Mouse (Mus musculus): ENCODE results near the gene Cldn17.

Cldn17 gene

DNA sequence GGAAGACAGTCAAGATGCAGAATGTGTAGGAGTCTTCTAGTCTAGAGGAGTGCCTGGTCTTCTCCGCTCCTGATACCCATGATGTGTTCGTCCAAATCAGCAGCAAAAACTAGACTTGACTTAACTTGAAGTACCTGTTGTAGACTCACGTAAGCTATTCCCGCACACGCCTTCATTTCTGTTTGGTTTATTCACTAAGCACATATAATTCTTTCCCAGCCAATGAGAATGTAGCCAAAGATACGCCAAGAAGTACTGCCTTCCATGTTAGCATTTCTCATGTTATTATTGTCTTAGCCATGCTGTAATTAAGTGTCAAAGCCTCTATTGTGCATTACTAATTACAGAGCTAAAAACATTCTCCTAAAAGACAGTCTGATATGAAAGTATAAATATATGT lies at the start of gene Cldn17:
Cldn17 (minus strand) TSS at position 101 of the 400 bp plus-strand sequence.
- no peak for DNase-seq

DNA sequence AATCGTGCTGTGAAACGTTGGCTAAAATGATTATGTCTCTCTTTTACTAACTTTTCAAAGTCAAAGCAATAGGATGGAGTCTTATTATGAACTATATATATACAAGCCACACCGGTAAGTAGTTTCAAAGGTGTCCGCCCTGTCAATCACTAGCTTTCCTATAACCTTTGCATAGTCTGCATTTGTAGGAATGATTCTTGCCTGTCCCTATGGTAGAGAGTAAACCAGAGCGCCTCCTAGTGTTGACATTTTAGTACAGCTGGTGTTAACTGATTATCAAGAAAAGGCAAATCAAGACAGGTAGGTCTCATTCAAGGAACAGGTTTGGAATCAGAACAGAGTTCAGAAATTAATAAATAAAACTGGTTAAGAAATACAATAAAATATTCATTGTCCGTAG lies 35.7 kb upstream of the Cldn17 start:
- DNase-seq: no peak

DNA sequence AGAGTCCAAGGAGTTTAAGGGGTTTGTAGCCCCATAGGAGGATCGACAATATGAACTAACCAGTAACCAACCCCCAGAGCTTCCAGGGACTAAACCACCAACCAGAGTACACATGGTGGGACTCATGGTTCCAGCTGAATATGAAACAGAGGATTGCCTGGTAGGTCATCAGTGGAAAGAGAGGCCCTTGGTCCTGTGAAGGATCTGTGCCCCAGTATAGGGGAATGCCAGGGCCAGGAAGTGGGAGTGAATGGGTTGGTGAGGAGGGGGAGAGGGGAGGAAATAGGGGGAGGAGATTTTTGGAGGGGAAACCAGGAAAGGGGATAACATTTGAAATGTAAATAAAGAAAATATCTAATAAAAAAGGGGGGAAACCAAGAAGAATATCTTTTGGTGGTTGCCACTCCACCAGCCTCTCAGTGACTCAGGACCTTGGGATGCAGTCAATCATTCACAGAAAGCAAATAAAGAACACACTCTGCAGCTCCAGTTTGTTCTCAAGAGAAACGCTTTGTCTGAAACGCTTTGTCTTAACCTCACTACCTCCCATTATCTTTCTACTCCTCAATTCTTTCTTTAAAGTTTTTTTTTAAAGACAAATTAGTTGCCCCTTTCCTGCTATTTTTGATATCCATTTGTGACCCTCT lies 33.2 kb upstream of the Cldn17 start:
- DNase-seq: no peak

DNA sequence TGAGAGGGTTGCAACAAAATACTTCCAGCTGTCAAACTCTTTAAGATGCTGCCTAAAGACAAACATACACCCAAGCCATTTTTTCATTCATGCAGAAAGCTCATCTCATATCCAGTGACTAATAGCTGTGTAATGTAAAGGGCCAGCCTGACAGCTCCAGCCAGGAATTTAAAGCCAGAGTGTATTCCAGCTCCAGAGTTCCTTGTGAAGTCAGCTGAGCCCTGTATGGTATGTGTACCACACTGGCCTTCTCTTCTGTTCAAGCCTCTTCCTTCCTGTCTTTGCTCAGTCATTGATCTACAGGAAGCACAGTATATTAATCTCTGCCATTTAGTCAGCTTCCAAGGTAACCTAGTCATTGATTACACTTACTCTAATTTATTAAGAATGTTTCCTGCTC lies 4.6 kb upstream of the Cldn17 start:
- DNase-seq: no peak

GRCm38 (mm10) chr16:88508150-88508549 lies 1.4 kb upstream of the Cldn17 start:
- DNase-seq: no peak

- no peak for DNase-seq
Observed at GRCm38 (mm10) chr16:88506338-88506737, 440 bp downstream of the Cldn17 start.

DNA sequence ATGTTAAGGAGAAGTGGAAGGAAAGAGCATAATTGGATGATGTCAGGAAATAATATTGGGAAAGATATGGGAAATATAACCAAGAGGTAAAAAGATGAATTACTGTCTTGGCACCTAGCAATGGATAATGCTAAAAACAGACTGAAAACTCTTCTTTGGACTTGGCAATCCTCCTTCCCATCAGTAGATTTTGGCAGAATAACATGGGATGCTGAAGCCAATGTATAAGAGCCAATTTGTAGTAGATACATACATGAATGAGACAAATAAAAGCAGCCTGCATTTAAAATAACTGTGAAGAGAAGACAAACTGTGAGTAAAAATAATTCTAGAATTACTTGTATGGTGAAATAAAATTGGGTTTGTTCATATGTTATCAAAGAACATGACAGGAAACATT lies 18.7 kb downstream of the Cldn17 start:
- DNase-seq: no peak

GRCm38 (mm10) chr16:88480011-88480774 lies 26.6 kb downstream of the Cldn17 start:
- no peak for DNase-seq

GRCm38 (mm10) chr16:88463235-88463634 lies 43.5 kb downstream of the Cldn17 start:
- no peak for DNase-seq

Data from right cerebral cortex, postnatal 4 days (tissue).